Mouse (Mus musculus) cerebellum, adult (tissue): ENCODE results near the gene Homer2.

Source experiments
- ATAC-seq: cut with Nextera tagmentation; 2 replicates; pipeline ENCODE4 v1.9.2; 2017; ENCODE audit warnings: mild to moderate bottlenecking, moderate library complexity, mixed read lengths; ENCODE audit not compliant: insufficient number of reproducible peaks, low FRiP score, low TSS enrichment

Gene Homer2

DNA sequence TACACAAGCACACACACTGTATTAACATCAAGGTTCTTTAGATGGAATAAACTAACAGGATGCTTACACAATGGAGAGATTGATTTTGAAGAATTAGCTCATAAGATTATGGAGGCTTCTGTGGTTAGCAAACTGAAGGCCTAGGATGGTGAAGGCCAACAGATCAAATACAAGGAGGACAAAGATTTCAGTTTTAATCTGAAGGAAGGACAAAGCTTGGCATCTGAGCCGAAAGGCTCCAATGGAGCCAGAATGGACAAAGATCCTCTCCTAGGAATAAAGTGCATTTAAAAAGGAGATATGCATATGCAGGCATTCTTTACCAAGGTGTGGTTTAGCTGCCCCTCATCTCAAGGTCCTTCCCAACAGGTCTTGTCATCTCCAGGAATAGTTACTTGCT, 137.5 kb downstream of the Homer2 start:
- ATAC-seq, result no peak

DNA sequence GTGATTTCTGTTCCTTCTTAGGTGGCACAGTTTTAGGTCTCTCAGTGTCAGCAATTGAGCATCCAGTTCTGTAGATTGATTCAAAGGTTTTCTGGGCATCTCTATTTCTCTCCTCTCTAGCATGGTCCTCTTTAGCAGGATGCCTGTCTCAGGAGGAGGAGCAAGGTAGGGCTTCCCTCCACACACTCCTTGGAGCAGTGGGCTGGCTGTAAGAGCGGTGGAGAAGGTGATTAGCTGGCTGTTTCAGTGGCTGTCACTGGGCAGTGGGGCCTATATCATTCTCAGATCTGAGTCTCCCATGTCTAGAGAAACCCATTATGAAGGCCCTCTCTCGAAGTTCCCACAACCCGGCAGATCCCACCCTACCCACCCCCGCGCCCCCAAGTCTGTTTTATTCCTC, 139.9 kb downstream of the Homer2 start:
- no peak for ATAC-seq

DNA sequence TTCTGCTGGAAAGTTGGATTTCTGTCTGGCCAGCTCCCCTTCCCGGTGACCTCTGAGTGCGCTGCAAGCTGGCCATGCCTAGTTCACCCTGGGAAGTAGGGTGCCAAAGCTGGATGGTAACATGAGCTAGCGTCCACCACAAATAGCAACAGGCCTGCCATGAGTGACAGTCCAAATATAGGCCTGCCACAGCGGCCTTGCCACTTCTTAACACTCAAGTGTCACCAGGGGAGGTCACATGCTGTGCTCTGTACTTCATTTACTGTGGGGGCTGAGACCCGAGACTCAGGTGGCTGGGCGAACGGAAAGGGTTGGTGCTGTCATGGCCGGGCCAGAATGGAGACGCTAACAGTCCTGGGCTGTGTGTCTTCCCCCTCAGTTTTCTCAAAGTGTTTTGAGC, 140.4 kb downstream of the Homer2 start, which contains the start of gene Fsd2:
Gene Fsd2 (minus strand): TSS at position 53 of the 400 bp plus-strand sequence.
- ATAC-seq, result no peak

DNA sequence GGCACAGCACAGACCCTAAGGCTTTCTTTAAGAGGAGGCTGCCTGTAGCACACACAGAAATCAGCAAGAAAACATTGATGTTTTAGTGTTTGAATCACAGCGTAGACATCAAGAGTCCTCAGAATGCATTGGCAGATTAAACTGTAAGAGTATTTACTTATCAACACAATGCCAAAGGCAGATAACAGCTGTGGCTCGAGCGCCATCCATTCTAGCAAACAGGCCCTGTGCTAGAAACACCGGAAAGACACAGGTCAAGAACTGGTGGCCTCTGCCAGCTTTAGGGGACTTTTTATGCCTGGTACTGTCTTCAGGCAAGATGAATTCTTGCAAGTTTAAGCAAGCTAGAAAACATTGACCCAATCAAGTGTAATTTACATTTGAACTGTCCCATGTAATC, 141.0 kb downstream of the Homer2 start:
- ATAC-seq, result no peak

DNA sequence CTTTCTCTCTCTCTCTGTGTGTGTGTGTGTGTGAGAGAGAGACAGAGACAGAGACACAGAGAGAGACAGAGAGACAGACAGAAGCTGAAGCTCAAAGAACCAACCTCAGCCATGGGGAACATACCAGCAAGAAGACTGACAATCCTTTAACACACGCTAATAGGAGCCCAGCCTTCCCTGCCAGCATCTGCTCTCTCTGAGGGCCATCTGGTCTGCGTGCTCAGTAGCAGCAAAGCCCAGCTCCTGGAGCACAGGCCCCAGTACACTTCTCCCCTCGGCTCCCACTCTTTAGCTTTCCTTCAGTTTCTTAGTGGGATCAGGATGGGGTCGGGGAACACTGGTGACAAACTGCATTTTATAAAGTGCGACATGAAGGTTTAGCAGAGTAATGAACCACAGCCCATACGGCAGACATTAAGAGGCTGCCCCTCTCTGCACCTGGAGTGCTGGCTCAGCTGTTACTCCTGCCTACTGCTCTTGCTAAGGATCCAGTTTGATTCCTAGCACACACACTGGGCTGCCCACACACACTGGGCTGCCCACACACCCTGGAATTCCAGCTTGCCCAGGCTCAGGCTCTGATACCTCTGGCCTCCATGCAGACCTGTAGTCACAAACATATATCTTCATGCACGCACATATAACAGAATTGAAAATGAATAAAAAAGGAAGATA, 141.8 kb downstream of the Homer2 start:
- ATAC-seq, result no peak

DNA sequence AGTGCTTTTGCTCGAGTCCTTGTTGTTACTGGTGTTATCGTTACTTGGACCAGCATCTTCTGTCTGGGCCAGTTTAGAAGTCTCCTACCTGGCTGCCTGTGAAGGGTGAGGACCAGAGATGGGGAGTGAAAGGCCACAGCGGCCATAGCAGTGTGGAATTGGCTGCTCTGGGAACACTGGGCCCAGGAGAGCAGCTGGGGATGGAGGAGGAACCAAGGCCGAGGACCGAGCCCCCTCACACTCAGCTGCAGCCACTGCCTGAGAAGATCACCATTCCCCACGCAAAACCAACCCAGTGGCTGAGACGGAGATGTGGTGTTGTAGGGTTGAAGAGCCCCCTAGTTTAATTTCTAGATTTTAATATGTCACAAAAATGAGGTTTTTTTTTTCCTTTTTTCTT, 142.6 kb downstream of the Homer2 start:
- ATAC-seq, result no peak

DNA sequence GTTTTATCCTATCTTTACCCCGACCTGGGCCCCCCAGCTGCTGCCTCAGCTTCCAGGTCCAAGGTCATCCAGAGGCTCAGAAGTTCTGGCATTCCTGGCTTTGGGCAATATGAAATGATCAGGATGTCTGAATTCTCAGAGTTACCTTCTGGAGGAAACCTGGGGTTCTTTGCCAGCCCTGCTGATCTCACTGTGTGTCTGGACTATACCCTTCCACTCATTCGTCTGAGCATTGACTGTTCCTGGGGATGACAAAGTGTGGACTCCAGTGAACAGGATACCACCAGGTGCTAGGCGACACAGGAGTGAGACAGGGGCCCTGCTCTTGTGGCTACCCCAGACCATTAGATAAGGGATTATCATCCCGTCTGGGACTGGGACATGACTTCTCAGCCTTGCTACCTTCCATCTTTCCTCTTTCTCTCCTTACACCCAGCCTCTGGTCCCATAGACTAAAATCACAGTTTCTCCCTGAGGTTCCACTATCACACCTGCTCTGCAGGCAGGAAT, 143.8 kb downstream of the Homer2 start:
- ATAC-seq, result no peak

DNA sequence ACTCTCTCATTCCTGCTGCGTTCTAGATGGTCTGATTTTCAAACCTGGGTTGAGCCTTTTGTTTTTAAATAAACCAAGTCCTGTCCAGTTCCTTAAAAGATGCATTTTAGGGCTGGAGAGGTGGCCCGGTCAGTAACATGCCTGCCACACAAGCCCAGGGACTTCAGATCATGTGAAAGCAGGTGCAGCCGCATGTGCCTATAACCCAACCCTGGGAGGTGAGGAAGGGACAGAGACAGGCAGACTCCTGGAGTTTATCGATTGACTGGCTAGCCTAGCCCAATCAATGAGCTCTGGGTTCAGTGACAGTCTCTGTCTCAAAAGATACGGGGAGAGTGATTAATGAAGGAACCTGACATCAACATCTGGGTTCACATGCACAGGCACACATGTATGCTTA, 146.1 kb downstream of the Homer2 start:
- no peak for ATAC-seq

DNA sequence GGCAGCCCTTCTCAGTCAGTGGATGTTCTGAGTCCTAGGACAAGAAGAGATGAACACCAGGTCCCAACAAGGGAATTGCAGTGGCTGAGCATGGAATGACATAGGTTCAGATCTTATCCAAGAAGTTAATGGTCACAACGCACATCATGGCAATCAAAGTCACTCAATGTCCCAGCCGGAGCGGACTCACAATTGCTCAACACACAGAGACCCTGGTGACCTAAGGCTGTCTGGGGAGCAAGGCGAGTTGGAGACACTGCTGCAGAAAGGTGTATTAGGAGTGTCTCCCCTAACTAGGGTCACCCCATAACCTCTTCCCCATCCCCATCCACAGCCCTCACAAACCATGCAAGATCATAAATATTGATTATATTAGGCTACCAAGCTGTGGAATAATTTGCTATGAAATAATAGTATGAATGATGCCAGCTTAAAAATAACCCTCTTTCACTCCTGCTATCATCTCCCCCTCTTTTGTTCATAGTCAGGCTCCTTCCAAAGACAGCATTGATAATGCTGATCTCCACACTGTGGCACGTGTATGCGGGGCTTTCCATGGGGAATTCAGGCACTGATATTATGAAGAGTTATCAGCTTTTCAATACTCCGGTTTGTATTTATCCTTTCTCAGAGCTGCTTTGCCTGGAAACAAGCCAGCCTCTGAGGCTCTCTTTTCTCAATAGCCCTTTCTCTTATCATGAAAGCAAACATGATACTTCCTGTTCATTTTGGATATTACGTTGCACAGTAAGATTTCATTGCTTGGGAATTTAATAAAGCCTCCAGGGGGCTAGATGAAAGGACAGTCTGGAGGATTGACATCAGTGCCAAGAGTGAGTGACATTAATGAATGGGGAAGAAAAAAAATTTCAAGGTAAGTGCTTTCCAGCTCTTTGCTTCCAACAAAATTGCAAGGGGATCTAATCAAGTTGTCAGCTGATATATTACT, 147.0 kb downstream of the Homer2 start:
- ATAC-seq, result no peak

DNA sequence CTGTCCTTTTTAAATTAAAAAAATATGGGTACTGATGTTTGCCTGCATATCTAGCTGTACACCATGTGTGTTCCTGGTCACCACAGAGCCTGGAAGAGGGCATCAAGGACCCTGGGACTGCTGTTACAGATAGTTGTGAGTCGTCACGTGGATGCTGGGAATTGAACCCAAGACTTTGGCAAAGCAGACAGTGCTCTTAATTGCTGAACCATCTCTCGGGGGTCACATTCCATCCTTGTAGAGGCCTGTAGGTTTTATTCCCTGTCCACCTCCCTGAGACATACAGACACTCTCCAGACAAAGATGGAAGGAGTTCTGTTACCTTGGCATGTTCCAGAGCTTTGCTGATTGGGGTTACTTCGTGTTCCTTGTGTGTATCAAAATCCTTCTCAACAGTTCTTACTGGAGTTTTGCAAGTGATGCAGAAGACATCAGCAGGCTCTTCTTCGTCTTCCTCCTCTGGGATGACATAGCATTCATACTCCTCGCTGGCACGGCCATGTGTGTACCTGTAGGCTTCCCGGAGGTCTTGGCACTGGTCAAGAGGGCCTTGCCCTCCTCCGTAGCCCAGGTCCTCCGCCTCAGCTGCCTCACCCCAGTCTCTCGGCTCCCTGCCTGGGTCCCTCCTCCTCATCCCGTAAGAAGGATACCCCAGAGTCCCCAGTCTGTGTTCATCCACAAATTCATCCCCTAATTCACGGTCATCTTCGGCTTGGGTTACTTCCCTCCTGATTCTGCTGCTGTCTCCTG, 147.9 kb downstream of the Homer2 start:
- no peak for ATAC-seq

DNA sequence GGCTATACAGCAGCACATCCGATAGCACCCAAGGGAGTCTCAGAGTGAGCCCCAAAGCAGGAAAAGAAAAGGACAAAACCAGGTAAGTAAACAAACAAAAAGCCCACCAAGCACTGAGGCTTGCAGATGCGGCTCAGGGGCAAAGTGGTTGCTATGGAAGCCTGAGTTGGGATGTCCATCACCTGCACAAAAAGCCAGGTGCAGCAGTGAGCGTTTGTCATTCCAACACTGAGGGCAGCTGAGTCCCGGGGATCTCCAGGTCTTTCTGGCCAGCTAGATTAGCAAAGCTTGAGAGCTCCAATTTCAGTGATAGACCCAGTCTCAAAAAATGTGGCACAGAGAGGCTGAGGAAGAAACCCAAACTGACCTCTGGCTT, 149.4 kb downstream of the Homer2 start:
- no peak for ATAC-seq

DNA sequence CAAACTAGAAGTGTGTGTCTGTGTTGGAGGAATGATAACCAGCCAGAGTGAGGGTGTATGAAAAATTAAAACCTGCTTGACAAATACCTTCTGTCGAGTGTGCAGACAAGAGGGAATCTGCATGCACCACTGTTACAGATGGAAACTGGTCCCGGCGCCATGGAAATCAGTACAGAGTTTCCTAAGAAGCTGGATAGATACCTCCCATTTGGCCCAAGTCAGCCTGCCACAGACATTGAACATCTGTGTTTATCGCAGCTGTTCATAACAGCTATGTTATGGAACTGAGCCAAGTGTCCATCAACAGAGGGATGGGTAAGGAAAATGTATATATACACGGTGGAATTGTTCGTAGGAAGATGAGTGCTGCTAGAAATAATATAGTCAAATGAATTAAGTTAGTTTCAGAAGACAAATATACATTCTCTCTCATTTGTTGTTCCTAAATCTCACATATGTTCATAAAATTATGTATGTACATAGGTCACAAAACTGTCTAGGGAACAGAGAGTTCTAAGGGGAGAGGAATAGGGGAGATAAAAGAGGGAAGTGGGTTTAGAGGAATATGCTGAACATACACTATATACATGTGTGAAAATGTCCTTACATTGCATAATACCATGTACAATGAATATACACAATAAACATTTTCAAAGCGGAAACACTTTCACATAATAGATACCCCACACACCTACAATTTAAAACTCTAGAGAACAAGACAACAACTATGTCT, 149.9 kb downstream of the Homer2 start:
- no peak for ATAC-seq

DNA sequence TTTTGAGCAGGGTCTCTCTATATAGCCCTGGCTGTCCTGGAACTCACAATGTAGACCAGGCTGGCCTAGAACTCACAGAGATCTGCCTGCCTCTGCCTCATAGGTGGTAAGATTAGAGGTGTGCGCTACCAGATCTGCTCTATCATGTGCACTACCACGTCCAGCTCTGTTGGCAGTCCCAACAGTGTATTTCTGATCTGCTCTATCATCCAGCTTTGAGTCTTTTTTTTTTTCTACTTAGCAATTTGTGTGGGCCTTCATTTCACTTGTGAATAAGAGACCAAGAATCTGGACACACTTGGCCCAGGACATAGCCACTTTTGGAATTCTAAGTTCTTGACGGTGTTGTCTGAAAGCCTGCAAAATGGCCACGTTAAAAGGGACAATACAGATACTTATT, 150.5 kb downstream of the Homer2 start:
- ATAC-seq, result no peak

DNA sequence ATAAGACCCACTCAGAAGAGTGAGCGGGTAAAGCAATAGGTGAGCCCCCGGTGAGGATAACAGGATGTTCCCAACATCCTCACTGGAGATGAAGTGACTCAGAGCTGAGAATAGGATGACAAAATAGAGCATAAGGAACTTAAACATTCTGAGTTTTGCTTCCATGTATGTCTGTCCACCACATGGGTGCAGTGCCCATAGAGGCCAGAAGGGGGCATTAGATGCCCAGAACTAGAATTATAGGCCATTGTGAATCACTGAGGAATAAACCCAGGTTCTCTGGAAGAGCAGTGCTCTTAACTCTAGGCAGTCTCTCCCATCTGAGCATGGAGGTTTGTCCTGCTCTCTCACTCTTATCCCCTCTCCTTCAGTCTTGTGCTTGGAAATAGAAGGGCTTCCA, 153.0 kb downstream of the Homer2 start:
- no peak for ATAC-seq

DNA sequence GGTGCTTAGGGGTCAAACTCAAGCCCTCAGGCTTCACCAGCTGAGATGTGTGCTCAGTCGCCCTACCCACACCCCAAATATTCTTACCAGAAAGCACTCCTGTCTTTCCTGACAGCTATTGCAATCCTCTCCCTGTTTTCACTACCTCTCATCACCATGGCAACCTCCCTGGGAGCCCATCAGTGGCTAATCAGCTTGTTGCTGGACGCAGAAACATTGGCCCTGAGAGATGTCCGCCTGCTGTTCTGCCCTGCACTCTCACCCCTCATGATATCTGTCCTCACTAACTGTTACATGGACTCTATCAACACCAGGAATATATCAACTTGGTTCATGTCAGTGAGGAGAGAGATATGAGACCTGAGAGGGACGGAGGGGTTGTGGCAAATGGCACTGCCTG, 153.7 kb downstream of the Homer2 start:
- ATAC-seq, result no peak
